Mouse (Mus musculus) thymus, adult 2 months (tissue): ENCODE measurements around the gene Lancl3.

Experiments
- CTCF ChIP-seq: fragments of 200-500 bp; IDR thresholded peaks from 2 replicates; pipeline ENCODE4 v1.5.1; 2012; ENCODE audit warnings: mild to moderate bottlenecking, control low read depth, low read length, moderate library complexity, borderline replicate concordance; ENCODE audit not compliant: control insufficient read depth, poor library complexity, insufficient read depth; ENCODE audit errors: extremely low read depth
- POLR2A ChIP-seq: fragments of 200-500 bp; IDR thresholded peaks from 2 replicates; pipeline ENCODE4 v1.6.1; 2012; ENCODE audit warnings: mild to moderate bottlenecking, low read length, control low read depth, moderate library complexity; ENCODE audit not compliant: control insufficient read depth, poor library complexity, insufficient read depth; ENCODE audit errors: extremely low read depth

- TF ChIP-seq CTCF (no peak), POLR2A (no peak)
Measured at GRCm38 (mm10) chrX:9221206-9221605, 21.5 kb downstream of the Lancl3 start.
